Mouse (Mus musculus) ES-E14 (cell line): ENCODE results near the gene a. TPM values are rescaled to one million over a fixed set of nuclear protein-coding genes. Genes with fewer than 3 reads are reported as not detected.

Source experiments
- DNase-seq: peaks from one replicate; pipeline ENCODE4 v3.0.0-alpha.2; 2013; ENCODE audit warnings: low read depth, low spot score
- H3K27ac ChIP-seq: 2 replicates; pipeline ENCODE4 v1.5.1; 2012; ENCODE audit warnings: low read depth, mild to moderate bottlenecking, low read length, moderate library complexity, mixed read lengths; ENCODE audit not compliant: poor library complexity, insufficient read depth, severe bottlenecking
- H3K36me3 ChIP-seq: 2 replicates; pipeline ENCODE4 v1.6.1; 2012; ENCODE audit warnings: mild to moderate bottlenecking, low read length, moderate library complexity, mixed read lengths; ENCODE audit not compliant: control insufficient read depth, poor library complexity, insufficient read depth, severe bottlenecking
- H3K4me1 ChIP-seq, 2 experiments: fragments of 150-350 bp in 1 of 2; sonication (generic) in 1 of 2; 2 replicates each; pipeline ENCODE4 v1.6.1; 2012; ENCODE audit warnings: low read length in 2 of 2, mild to moderate bottlenecking in 1 of 2, mixed read lengths in 1 of 2; ENCODE audit not compliant: control insufficient read depth in 2 of 2, insufficient read depth in 2 of 2, poor library complexity in 1 of 2
- H3K4me3 ChIP-seq, 2 experiments: fragments of 150-350 bp in 1 of 2; sonication (generic) in 1 of 2; 2 replicates each; pipeline ENCODE4 v1.5.1; 2012; ENCODE audit warnings: low read length in 2 of 2, low read depth in 1 of 2, mild to moderate bottlenecking in 1 of 2, mixed read lengths in 1 of 2; ENCODE audit not compliant: insufficient read depth in 1 of 2, poor library complexity in 1 of 2, severe bottlenecking in 1 of 2
- H3K9ac ChIP-seq: 2 replicates; pipeline ENCODE4 v1.6.1; 2012; ENCODE audit warnings: low read depth, mild to moderate bottlenecking, low read length, mixed read lengths; ENCODE audit not compliant: poor library complexity, insufficient read depth, severe bottlenecking
- H3K9me3 ChIP-seq: fragments of 150-350 bp; sonication (generic); 2 replicates; pipeline ENCODE4 v1.6.1; 2012; ENCODE audit warnings: low read depth, mild to moderate bottlenecking, low read length; ENCODE audit not compliant: control insufficient read depth, insufficient read depth
- CHD2 ChIP-seq: IDR thresholded peaks from 2 replicates; pipeline ENCODE4 v1.6.1; 2014; ENCODE audit warnings: mild to moderate bottlenecking, low read depth, low read length, inconsistent platforms
- HCFC1 ChIP-seq: IDR thresholded peaks from 2 replicates; pipeline ENCODE4 v1.6.1; 2012; ENCODE audit warnings: low read length, inconsistent platforms, borderline replicate concordance; ENCODE audit not compliant: insufficient read depth
- MAFK ChIP-seq: IDR thresholded peaks from 2 replicates; pipeline ENCODE4 v1.6.1; 2014; ENCODE audit warnings: mild to moderate bottlenecking, low read depth, low read length, inconsistent platforms; ENCODE audit not compliant: insufficient read depth
- ZC3H11A ChIP-seq: IDR thresholded peaks from 2 replicates; pipeline ENCODE4 v1.6.1; 2012; ENCODE audit warnings: low read depth, mild to moderate bottlenecking, inconsistent platforms, low read length, borderline replicate concordance
- ZNF384 ChIP-seq: IDR thresholded peaks from 2 replicates; pipeline ENCODE4 v1.6.1; 2012; ENCODE audit warnings: low read depth, low read length, inconsistent platforms
- in situ Hi-C, 2 experiments: fragments of 600-800 bp; cut with MboI; formaldehyde crosslinking; loops; one replicate each; pipeline ENCODE4 v1.15.1; 2025; ENCODE audit warnings: low sequenced_read_pairs in 2 of 2, inconsistent platforms in 1 of 2; ENCODE audit not compliant: unreplicated experiment in 2 of 2
- total RNA-seq: library from RNA; depleted of rRNA; stranded (reverse); fragments of 300-350 nt; gene quantifications from 2 replicates; pipeline ENCODE4 v1.2.3, GENCODE M21; 2012

a gene
- total RNA-seq, 1 experiment: 0.49 TPM

DNA sequence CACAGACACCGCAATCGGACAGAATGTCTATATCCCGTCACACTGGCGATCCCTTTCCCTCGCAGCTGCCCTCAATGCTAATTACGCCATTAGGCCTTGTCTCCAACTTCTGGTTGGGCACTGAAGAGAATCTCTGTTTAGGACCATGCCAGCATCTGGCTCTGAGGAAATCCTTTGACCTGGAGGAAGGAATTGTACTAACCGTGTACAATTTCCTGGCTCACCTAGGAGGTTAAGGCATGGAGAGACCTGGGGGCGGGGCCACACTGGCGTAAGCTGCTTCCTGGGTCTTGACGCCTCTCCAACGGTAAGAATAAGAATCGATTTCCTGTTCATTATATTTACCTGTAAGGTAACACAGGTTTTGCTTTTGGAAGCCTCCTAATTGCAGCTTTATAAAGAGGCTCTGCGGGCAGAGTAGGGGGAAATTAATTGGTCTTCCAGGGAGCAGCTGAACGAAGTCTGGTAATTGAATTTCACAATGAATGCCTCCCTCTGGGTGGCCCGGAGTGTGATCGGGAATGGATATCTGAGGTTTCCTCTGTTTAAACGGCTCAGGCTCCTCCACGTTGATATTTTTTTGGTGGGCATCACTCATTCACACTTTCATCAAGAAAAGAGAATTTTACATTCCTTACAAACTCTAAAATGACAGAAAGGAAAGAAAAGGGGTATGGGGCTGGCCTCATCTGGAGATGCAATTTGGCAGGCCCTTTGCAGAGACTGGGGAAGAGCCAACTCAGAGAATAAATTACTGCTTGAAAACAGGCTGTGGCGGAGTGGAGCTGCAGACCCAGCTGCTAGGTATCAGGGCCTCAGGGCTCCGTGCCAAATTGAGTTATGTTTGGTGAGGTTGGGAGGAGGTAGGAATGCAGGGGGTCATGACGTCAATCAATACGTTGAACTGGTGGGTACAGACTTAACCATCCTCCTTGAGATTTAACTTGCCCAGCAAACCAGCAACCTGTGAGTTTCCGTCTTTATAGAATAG is 41.9 kb upstream of the a start:
- Histone ChIP-seq H3K9me3 (no peaks in the 10 kb centered on the region), H3K36me3 (no peaks in the 10 kb centered on the region), H3K9ac (no peak overlapping the region), H3K27ac (no peak overlapping the region), H3K4me3 (no peak overlapping the region), H3K4me1 (peaks cover 2 to 5% of the 10 kb centered on the region in 2 experiments; a peak in 3 of 4 replicates)
- in situ Hi-C loops: no loop called here
- DNase-seq: no peak
- TF ChIP-seq MAFK (no peak), HCFC1 (no peak), CHD2 (no peak), ZNF384 (peak; percentile 65; the same call in 1 of the 2 replicates), ZC3H11A (no peak)

DNA sequence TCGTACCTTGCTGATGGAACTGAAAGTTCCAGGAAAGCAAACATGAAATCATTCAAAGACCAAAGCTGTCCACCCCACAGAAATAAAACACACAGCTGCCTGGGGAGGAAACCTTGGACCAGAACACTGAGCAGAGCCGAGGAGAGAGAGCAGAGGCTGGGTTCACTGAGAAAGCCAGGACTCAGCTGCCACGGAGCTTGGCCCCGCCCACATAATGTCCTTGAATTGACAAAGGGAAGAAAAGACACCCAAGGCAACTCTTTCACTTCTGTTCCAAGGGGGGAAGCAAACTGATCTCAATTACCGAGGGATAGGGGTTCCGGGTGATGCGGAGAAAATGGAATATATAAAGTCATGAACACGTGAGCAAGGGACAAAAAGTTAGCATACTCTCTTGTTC is 39.3 kb upstream of the a start:
- Histone ChIP-seq H3K9ac (no peak overlapping the region), H3K36me3 (no peaks in the 10 kb centered on the region), H3K4me1 (peaks cover 2 to 5% of the 10 kb centered on the region in 2 experiments; a peak in 3 of 4 replicates), H3K4me3 (no peak overlapping the region), H3K27ac (no peak overlapping the region), H3K9me3 (no peaks in the 10 kb centered on the region)
- TF ChIP-seq ZNF384: no peak
- TF ChIP-seq HCFC1: no peak
- TF ChIP-seq CHD2: no peak
- no peak for TF ChIP-seq MAFK
- TF ChIP-seq ZC3H11A: no peak
- in situ Hi-C loops: no loop called here
- DNase-seq: peak; percentile 39

DNA sequence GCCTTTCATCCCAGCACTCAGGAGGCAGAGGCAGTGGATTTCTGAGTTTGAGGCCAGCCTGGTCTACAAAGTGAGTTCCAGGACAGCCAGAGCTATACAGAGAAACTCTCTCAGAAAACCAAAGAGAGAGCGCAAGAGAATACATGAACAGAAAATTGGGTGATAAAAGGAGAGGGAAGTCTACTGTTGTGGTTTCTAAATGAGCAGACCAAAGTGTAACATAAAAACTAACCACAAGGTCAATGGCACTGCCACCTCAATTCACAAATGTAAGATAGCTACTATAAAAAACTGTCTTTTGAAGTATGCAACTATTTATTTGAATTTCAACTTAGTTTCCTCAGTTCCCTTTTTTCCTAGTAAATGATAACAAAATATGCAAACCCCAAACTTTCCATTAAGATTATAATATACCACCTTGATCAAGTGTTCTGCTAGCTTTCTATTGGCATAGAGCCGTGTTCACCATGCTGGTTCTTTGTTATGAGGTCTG is 37.1 kb upstream of the a start:
- no peak for TF ChIP-seq MAFK
- TF ChIP-seq ZNF384: no peak
- TF ChIP-seq ZC3H11A: no peak
- TF ChIP-seq HCFC1: no peak
- TF ChIP-seq CHD2: no peak

DNA sequence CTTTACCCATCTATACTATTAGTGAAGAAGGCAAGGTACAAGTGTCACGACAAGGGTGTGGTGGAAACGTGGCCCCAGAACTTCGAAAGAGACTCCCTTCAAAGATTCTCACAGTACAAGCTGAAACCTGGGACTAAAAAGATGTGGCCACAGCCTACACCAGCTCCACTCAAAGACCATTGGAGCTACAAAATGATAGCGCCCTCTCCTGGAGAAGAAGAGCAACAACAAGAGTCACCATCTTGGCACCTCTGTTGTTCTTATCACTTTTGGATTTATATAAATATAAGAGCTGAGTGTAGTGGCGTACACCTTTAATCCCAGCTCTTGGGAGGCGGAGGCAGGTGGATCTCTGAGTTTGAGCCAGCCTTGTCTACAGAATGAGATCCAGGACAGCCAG is 35.4 kb upstream of the a start:
- peak; percentile 39 for DNase-seq
- Histone ChIP-seq H3K36me3 (no peaks in the 10 kb centered on the region), H3K9me3 (no peaks in the 10 kb centered on the region), H3K9ac (no peak overlapping the region), H3K4me1 (peaks cover 2 to 5% of the 10 kb centered on the region in 2 experiments; a peak in 3 of 4 replicates), H3K27ac (no peak overlapping the region), H3K4me3 (no peak overlapping the region)
- in situ Hi-C loops: no loop called here
- TF ChIP-seq MAFK (no peak), CHD2 (no peak), HCFC1 (no peak), ZNF384 (no peak), ZC3H11A (no peak)

More for the DNA sequence above, 37.1 kb upstream of the a start:
- Histone ChIP-seq H3K27ac (no peak overlapping the region), H3K9me3 (no peaks in the 10 kb centered on the region), H3K36me3 (no peaks in the 10 kb centered on the region), H3K9ac (no peak overlapping the region), H3K4me1 (peaks cover 2 to 5% of the 10 kb centered on the region in 2 experiments; a peak in 3 of 4 replicates), H3K4me3 (no peak overlapping the region)
- in situ Hi-C loops: no loop called here
- DNase-seq: no peak
